Mouse (Mus musculus): Measurements from ENCODE around the gene Ndufv1. TPM values are rescaled to one million over a fixed set of nuclear protein-coding genes. Genes with fewer than 3 reads are reported as not detected.
A peak's percentile ranks its signal among the peaks of the same experiment; 100 is the strongest.

The Ndufv1 gene
- polyA plus RNA-seq, 1 experiment from 2014 or later: 277 TPM

DNA sequence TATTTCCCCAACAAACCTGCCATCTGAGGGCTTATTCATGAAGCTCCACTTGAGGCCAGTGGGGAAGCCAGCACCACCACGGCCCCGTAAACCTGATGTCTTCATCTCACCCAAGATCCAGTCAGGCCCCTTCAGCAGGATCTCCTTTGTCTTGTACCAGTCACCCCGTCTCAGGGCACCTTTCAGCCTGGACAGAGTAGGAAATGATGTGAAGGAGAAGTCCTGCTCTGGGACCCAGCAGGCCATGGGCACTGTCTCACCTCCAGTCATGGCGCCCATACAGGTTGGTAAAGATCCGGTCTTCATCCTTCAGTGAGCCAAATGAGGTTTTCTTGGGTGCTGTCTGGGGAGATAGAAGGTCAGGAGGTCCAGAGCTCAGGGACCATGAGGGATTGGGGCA lies 1.5 kb downstream of the Ndufv1 start:
- ATAC-seq: no peak
- H3K4me1 ChIP-seq (ENCODE audit: control insufficient read depth, insufficient read depth, low read depth, low read length): peaks cover 12% of the 10 kb centered on the region
- H3K9me3 ChIP-seq (ENCODE audit: control insufficient read depth, low read length): no peaks in the 10 kb centered on the region
- no peak overlapping the region for H3K4me2 ChIP-seq (ENCODE audit: low read length)
- 93% methylated on average over 5 of the region's 5 CpGs for WGBS
- no peak overlapping the region for H3K4me3 ChIP-seq (ENCODE audit: low read length)
- H3K36me3 ChIP-seq (ENCODE audit: control insufficient read depth, insufficient read depth, low read length): peaks cover 11% of the 10 kb centered on the region
- no peaks in the 10 kb centered on the region for H3K27me3 ChIP-seq (replicated peaks; ENCODE audit: control insufficient read depth, insufficient read depth, low read length)
- H3K27ac ChIP-seq (ENCODE audit: low read depth, low read length): no peak overlapping the region
- H3K9ac ChIP-seq (ENCODE audit: low read depth, low read length): no peak overlapping the region

DNA sequence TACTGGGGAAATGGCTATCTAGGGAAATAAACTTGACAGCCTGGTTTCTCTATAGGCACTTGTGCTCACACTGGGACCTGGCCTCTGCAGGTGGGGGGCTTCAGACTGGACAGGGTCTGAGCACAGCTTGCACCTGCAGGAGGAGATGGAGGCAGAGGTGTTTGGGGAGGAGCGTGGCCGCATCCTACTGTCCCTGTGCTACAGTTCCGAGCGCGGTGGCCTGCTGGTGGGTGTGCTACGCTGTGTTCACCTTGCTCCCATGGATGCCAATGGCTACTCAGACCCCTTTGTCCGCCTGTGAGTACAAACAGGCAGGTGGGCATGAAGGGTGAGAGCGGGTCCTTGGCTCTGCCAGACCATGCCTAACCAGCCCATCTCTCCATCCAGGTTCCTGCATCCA lies 6.6 kb downstream of the Ndufv1 start:
- no peak overlapping the region for H3K27ac ChIP-seq (ENCODE audit: low read depth, low read length)
- ATAC-seq: no peak
- H3K4me2 ChIP-seq (ENCODE audit: low read length): no peak overlapping the region
- H3K9me3 ChIP-seq (ENCODE audit: control insufficient read depth, low read length): no peaks in the 10 kb centered on the region
- peaks cover 15% of the 10 kb centered on the region for H3K36me3 ChIP-seq (ENCODE audit: control insufficient read depth, insufficient read depth, low read length)
- peaks cover 8% of the 10 kb centered on the region for H3K4me1 ChIP-seq (ENCODE audit: control insufficient read depth, insufficient read depth, low read depth, low read length)
- H3K27me3 ChIP-seq (replicated peaks; ENCODE audit: control insufficient read depth, insufficient read depth, low read length): no peaks in the 10 kb centered on the region
- WGBS: 88% methylated on average over 8 of the region's 8 CpGs
- no peak overlapping the region for H3K4me3 ChIP-seq (ENCODE audit: low read length)
- no peak overlapping the region for H3K9ac ChIP-seq (ENCODE audit: low read depth, low read length)

DNA sequence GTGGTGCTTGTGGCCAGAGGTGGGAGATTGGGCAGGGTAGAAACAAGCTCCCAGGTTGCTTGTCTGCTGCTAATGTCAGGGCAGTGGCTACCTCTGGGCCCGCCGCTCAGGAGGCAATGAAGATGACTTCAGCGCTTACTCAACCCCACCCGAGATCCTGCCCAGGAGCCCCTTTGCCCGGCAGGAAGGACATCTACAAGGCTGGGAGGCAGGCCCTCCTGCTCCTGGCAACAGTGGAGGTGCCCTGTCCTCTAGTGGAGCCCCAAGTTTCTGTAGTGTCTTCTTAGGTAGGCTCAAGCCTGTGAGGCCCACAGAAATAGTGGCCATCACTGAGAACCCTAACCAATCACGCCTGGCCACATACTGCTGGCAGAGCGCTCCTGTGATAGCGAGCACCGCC lies 7.5 kb downstream of the Ndufv1 start:
- ATAC-seq: no peak
- WGBS: 86% methylated on average over 9 of the region's 9 CpGs

DNA sequence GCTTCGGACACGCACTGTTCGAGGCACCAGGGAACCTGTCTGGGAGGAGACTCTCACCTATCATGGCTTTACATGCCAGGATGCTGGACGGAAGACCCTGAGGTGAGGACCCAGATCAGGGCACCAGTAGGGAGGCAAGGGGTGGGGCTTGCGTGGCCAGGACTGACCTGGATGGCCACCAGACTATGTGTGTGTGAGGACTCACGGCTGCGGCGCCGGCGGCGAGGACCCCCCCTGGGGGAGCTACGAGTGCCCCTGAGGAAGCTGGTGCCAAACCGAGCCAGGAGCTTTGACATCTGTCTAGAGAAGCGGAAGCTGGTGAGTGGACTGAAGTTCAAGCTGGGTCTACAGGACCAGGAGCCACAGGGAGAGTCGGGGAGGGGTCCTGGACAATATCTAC lies 8.3 kb downstream of the Ndufv1 start:
- Histone ChIP-seq H3K4me3 (ENCODE audit: low read length) (no peak overlapping the region), H3K36me3 (ENCODE audit: control insufficient read depth, insufficient read depth, low read length) (peaks cover 15% of the 10 kb centered on the region), H3K4me1 (ENCODE audit: control insufficient read depth, insufficient read depth, low read depth, low read length) (peaks cover 9% of the 10 kb centered on the region), H3K4me2 (ENCODE audit: low read length) (no peak overlapping the region), H3K9me3 (ENCODE audit: control insufficient read depth, low read length) (no peaks in the 10 kb centered on the region), H3K27me3 (replicated peaks; ENCODE audit: control insufficient read depth, insufficient read depth, low read length) (no peaks in the 10 kb centered on the region), H3K27ac (ENCODE audit: low read depth, low read length) (no peak overlapping the region), H3K9ac (ENCODE audit: low read depth, low read length) (no peak overlapping the region)
- no peak for ATAC-seq
- WGBS: 85% methylated on average over 15 of the region's 15 CpGs

More for the DNA sequence above, 7.5 kb downstream of the Ndufv1 start:
- H3K4me3 ChIP-seq (ENCODE audit: low read length): no peak overlapping the region
- no peaks in the 10 kb centered on the region for H3K27me3 ChIP-seq (replicated peaks; ENCODE audit: control insufficient read depth, insufficient read depth, low read length)
- H3K9me3 ChIP-seq (ENCODE audit: control insufficient read depth, low read length): no peaks in the 10 kb centered on the region
- H3K36me3 ChIP-seq (ENCODE audit: control insufficient read depth, insufficient read depth, low read length): peaks cover 15% of the 10 kb centered on the region
- H3K4me2 ChIP-seq (ENCODE audit: low read length): no peak overlapping the region
- H3K9ac ChIP-seq (ENCODE audit: low read depth, low read length): no peak overlapping the region
- no peak overlapping the region for H3K27ac ChIP-seq (ENCODE audit: low read depth, low read length)
- H3K4me1 ChIP-seq (ENCODE audit: control insufficient read depth, insufficient read depth, low read depth, low read length): peaks cover 9% of the 10 kb centered on the region

DNA sequence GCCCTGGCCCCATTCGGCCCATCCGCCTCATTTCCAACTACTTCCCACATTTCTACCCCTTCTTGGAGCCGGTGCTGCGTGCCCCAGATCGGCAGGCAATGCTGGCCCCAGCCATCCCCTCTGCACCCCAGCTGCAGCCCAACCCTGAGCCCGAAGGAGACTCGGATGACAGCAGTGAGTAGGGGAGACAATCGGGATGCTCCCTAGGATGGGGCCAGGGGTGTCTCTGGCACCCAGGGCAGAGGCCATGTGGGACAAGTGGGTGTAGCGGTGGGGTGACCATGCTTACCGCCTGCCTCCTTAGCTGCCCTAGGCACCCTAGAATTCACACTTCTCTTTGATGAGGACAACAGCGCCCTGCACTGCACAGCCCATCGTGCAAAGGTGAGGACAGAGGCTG lies 9.0 kb downstream of the Ndufv1 start:
- 84% methylated on average over 12 of the region's 12 CpGs for WGBS
- Histone ChIP-seq H3K4me3 (ENCODE audit: low read length) (no peak overlapping the region), H3K9me3 (ENCODE audit: control insufficient read depth, low read length) (no peaks in the 10 kb centered on the region), H3K9ac (ENCODE audit: low read depth, low read length) (no peak overlapping the region), H3K27ac (ENCODE audit: low read depth, low read length) (no peak overlapping the region), H3K4me1 (ENCODE audit: control insufficient read depth, insufficient read depth, low read depth, low read length) (peaks cover 9% of the 10 kb centered on the region), H3K4me2 (ENCODE audit: low read length) (no peak overlapping the region), H3K27me3 (replicated peaks; ENCODE audit: control insufficient read depth, insufficient read depth, low read length) (no peaks in the 10 kb centered on the region), H3K36me3 (ENCODE audit: control insufficient read depth, insufficient read depth, low read length) (peaks cover 12% of the 10 kb centered on the region)
- no peak for ATAC-seq

DNA sequence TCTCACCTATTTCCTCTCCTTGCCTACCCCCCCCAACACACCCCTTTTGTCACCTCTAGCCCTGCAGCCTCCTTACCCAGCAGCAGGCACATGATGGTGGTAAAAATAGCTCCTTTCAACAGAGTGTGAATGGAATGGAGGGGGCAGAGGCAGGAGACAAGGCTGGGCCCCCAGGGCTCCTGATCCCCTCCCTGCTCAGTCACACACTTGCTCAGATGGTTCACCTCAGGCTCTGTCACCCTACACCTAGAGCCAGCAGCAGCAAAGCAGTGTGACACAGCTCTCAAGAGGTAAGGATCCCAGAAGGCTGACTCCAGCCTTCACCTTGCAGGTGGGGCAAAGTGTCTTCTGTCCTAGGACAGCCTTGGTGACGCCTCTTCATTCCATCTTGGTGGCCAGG lies 9.5 kb downstream of the Ndufv1 start, which contains the start of gene Doc2g:
Doc2g (plus strand) TSS at position 202 of the 400 bp plus-strand sequence.
- H3K4me2 ChIP-seq (ENCODE audit: low read length): no peak within 1 kb of the TSS
- no peaks in the 10 kb centered on the region for H3K27me3 ChIP-seq (replicated peaks; ENCODE audit: control insufficient read depth, insufficient read depth, low read length)
- H3K4me3 ChIP-seq (ENCODE audit: low read length): no peak within 1 kb of the TSS
- no peak within 1 kb of the TSS for H3K27ac ChIP-seq (ENCODE audit: low read depth, low read length)
- WGBS: 90% methylated on average over 1 of the region's 1 CpGs
- H3K4me1 ChIP-seq (ENCODE audit: control insufficient read depth, insufficient read depth, low read depth, low read length): peaks cover 9% of the 10 kb centered on the region
- peaks cover 9% of the 10 kb centered on the region for H3K36me3 ChIP-seq (ENCODE audit: control insufficient read depth, insufficient read depth, low read length)
- no peak within 1 kb of the TSS for H3K9ac ChIP-seq (ENCODE audit: low read depth, low read length)
- ATAC-seq: no peak
- no peaks in the 10 kb centered on the region for H3K9me3 ChIP-seq (ENCODE audit: control insufficient read depth, low read length)

DNA sequence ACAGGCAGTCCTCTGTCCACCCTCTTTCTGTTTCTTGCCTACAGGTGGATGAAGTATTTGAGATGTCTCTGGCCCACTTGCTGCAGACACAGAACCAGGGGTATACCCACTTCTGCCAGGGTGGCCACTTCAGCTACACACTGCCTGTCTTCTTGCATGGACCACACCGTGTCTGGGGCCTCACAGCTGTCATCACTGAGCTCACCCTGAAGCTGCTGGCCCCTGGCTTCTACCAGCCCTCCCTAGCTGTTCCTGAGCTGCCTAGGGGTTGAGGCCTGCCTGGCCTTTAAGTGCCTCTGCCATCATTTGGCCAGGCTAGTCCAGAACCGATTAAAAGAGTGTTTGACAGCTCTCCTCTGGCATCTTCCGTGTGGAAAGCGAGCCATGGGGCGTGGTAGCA lies 10.9 kb downstream of the Ndufv1 start:
- H3K4me3 ChIP-seq (ENCODE audit: low read length): no peak overlapping the region
- no peaks in the 10 kb centered on the region for H3K9me3 ChIP-seq (ENCODE audit: control insufficient read depth, low read length)
- peaks cover 9% of the 10 kb centered on the region for H3K4me1 ChIP-seq (ENCODE audit: control insufficient read depth, insufficient read depth, low read depth, low read length)
- peaks cover 6% of the 10 kb centered on the region; the same call in 1 of the 2 replicates for H3K36me3 ChIP-seq (ENCODE audit: control insufficient read depth, insufficient read depth, low read length)
- H3K4me2 ChIP-seq (ENCODE audit: low read length): no peak overlapping the region
- no peaks in the 10 kb centered on the region for H3K27me3 ChIP-seq (replicated peaks; ENCODE audit: control insufficient read depth, insufficient read depth, low read length)
- H3K27ac ChIP-seq (ENCODE audit: low read depth, low read length): no peak overlapping the region; the same call in 1 of the 2 replicates
- ATAC-seq: no peak
- 93% methylated on average over 5 of the region's 5 CpGs for WGBS
- H3K9ac ChIP-seq (ENCODE audit: low read depth, low read length): no peak overlapping the region

DNA sequence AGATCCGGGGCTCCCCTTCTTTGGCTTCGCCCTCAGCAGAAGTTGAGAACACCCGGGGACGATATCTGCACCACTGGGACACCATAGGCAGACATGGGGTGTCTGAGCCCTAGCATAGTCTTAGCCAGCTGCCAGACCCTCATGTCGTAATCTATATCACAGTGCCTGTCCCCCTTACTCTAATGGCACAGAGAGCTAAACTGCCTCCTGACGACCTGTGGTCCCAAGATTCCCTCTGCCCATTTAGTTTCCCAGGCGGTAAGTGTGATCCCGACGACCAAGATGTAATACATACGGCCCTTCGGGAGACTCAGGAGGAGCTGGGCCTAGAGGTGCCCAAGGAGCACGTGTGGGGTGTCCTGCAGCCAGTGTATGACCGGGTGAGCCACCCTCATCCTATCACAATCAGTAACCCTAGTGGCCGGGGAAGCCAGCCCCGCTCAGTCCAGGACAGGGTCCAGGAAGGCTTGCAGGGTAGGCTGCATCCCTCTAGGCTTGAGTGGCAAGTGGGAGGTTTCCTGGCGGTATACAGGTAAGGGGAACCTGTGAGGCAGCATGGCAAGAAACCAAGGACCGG lies 11.6 kb downstream of the Ndufv1 start:
- Histone ChIP-seq H3K36me3 (ENCODE audit: control insufficient read depth, insufficient read depth, low read length) (peaks cover 3% of the 10 kb centered on the region; the same call in 1 of the 2 replicates), H3K27ac (ENCODE audit: low read depth, low read length) (peak overlapping the region; percentile 91), H3K4me2 (ENCODE audit: low read length) (peak overlapping the region; percentile 77), H3K4me3 (ENCODE audit: low read length) (peak overlapping the region; percentile 73), H3K27me3 (replicated peaks; ENCODE audit: control insufficient read depth, insufficient read depth, low read length) (no peaks in the 10 kb centered on the region), H3K9me3 (ENCODE audit: control insufficient read depth, low read length) (no peaks in the 10 kb centered on the region), H3K4me1 (ENCODE audit: control insufficient read depth, insufficient read depth, low read depth, low read length) (peaks cover 9% of the 10 kb centered on the region), H3K9ac (ENCODE audit: low read depth, low read length) (peak overlapping the region; percentile 87)
- 22% methylated on average over 17 of the region's 17 CpGs for WGBS
- ATAC-seq: peak; percentile 6

DNA sequence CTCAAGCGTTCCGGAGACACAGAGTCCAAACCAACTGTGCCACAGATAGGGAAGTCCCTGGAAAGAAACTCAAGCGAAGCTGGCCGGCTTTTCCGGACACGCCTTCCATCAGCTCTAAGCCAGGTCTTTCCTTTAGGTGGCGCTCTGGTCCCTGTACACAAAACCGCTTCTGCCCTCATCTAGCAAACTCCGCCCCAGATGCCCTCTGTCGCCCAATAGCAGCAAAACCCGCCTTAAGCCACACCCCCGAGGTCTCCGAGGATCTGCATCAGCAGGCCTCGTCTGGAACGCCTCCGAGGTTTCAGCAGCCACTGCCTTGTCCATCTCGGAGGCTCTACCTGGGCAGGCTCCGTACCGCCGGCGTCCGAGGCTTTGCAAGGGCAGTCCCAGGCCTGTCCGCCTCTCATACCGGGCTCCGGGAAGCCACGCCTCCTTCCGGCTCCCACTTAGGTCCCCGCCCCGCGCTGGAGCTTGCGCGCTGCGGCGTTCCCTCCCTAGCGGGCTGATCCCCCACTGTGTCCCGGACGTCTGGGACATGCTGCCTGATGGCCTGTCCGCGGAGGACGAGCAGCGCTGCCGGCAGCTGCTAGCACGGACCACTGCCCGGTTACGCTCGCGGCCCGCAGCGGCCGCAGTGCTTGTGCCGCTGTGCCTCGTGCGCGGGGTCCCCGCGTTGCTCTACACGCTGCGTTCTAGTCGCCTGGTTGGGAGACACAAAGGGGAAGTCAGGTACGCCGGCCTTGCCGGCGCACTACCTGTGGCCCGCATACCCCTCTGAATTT lies 12.3 kb downstream of the Ndufv1 start, which contains the start of the genes Nudt8 and Gm49405:
Nudt8 (plus strand) TSS at position 462 of the 782 bp plus-strand sequence.
Gm49405 (plus strand) TSS at position 508 of the 782 bp plus-strand sequence.
- Histone ChIP-seq H3K4me2 (ENCODE audit: low read length) (peak within 1 kb of the TSS; percentile 77), H3K4me3 (ENCODE audit: low read length) (peak within 1 kb of the TSS; percentile 73), H3K4me1 (ENCODE audit: control insufficient read depth, insufficient read depth, low read depth, low read length) (peaks cover 9% of the 10 kb centered on the region), H3K36me3 (ENCODE audit: control insufficient read depth, insufficient read depth, low read length) (no peaks in the 10 kb centered on the region), H3K9ac (ENCODE audit: low read depth, low read length) (peak within 1 kb of the TSS; percentile 87), H3K9me3 (ENCODE audit: control insufficient read depth, low read length) (no peaks in the 10 kb centered on the region), H3K27me3 (replicated peaks; ENCODE audit: control insufficient read depth, insufficient read depth, low read length) (no peaks in the 10 kb centered on the region), H3K27ac (ENCODE audit: low read depth, low read length) (peak within 1 kb of the TSS; percentile 91)
- WGBS: under 1% methylated on average over 64 of the region's 64 CpGs
- ATAC-seq: peak; percentile 93
